Mouse (Mus musculus) hindbrain, embryonic 15.5 days (tissue): ENCODE measurements around the gene Hacd1. TPM values are rescaled to one million over a fixed set of nuclear protein-coding genes. Genes with fewer than 3 reads are reported as not detected.
"Not testable (repeated sequence)": the region's sequence is repeated elsewhere in the genome, so short reads cannot be mapped to it uniquely, and the experiment has no call there.

Experiments used
- ATAC-seq: fragments of 200-750 bp; cut with Nextera tagmentation; 2 replicates; pipeline ENCODE4 v1.8.0; 2017; ENCODE audit warnings: low read depth, moderate number of reproducible peaks, moderate TSS enrichment; ENCODE audit not compliant: low FRiP score
- H3K27ac ChIP-seq: fragments of 300-500 bp; sonication (generic); replicated peaks from 2 replicates; pipeline ENCODE4 v1.5.1; 2015; ENCODE audit warnings: mild to moderate bottlenecking, inconsistent platforms
- H3K27me3 ChIP-seq: fragments of 300-500 bp; sonication (generic); 2 replicates; pipeline ENCODE4 v1.6.1; 2015; ENCODE audit warnings: control low read depth, inconsistent platforms
- H3K36me3 ChIP-seq: fragments of 300-500 bp; sonication (generic); 2 replicates; pipeline ENCODE4 v1.6.1; 2015; ENCODE audit warnings: control low read depth, inconsistent platforms
- H3K4me1 ChIP-seq: fragments of 300-500 bp; sonication (generic); replicated peaks from 2 replicates; pipeline ENCODE4 v1.6.1; 2015; ENCODE audit warnings: control low read depth, inconsistent platforms
- H3K4me2 ChIP-seq: fragments of 300-500 bp; sonication (generic); 2 replicates; pipeline ENCODE4 v1.6.1; 2015; ENCODE audit warnings: moderate library complexity, mild to moderate bottlenecking, inconsistent platforms
- H3K4me3 ChIP-seq: fragments of 300-500 bp; sonication (generic); 2 replicates; pipeline ENCODE4 v1.5.1; 2015; ENCODE audit warnings: mild to moderate bottlenecking, inconsistent platforms
- H3K9ac ChIP-seq: fragments of 300-500 bp; sonication (generic); 2 replicates; pipeline ENCODE4 v1.6.1; 2015; ENCODE audit warnings: inconsistent platforms
- H3K9me3 ChIP-seq: fragments of 300-500 bp; sonication (generic); 2 replicates; pipeline ENCODE4 v1.6.1; 2016; ENCODE audit warnings: control low read depth, inconsistent platforms
- WGBS: fragments of 180-500 bp; shearing (Covaris S2); methylation state at CpG from one replicate; pipeline ENCODE4 v1.1.7; 2015; 5-methylcytosine and 5-hydroxymethylcytosine counted together
- polyA plus RNA-seq: library from polyadenylated mRNA; unstranded; fragments of >200 nt; fragmentation: Nextera tagmentation; extraction: Ambion mirVana; gene quantifications from 2 replicates; pipeline ENCODE4 v1.2.1, GENCODE M21; 2015

Hacd1 gene
- 79.0 and 86.4 TPM in 2 replicates for polyA plus RNA-seq

- Histone ChIP-seq H3K4me3 (peak within 1 kb of the TSS; percentile 92), H3K4me1 (peaks cover 19% of the 10 kb centered on the region), H3K9me3 (no peaks in the 10 kb centered on the region), H3K27me3 (no peaks in the 10 kb centered on the region), H3K36me3 (no peaks in the 10 kb centered on the region), H3K9ac (peak within 1 kb of the TSS; percentile 86), H3K4me2 (peak within 1 kb of the TSS; percentile 89), H3K27ac (peak within 1 kb of the TSS; percentile 98)
- WGBS, result under 1% methylated on average over 70 of the region's 101 CpGs
- ATAC-seq, result peak; percentile 95
Measured at GRCm38 (mm10) chr2:14055566-14056331, at the start of gene Hacd1. Gene Hacd1 (minus strand): TSS chr2:14056135.

GRCm38 (mm10) chr2:14103924-14104323, 48.0 kb upstream of the Hacd1 start:
- Histone ChIP-seq H3K27me3 (no peaks in the 10 kb centered on the region), H3K9ac (no peak overlapping the region), H3K4me1 (no peaks in the 10 kb centered on the region), H3K9me3 (no peaks in the 10 kb centered on the region), H3K27ac (no peak overlapping the region), H3K36me3 (peaks cover 5% of the 10 kb centered on the region; the same call in 1 of the 2 replicates), H3K4me2 (no peak overlapping the region), H3K4me3 (no peak overlapping the region)
- 88% methylated on average over 1 of the region's 1 CpGs for WGBS
- no peak for ATAC-seq

DNA sequence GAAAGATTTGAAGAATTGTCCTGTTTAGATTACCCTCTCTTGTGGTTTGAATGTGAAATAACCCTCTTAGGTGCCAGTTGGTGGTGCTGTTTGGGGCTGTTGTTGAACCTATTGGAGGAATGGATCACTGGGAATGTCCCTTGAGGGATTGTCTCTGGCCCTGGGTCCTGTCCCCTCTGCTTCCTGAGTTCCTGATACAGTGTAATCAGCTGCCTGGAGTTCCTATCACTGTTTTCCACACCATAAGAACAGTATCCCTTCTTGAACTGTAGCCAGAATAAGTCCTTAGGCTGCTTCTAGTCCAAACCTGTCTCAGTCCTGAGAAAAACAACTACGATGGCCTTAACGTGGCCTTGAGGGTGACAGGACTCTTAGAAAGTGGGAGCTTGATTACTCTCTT, 46.7 kb upstream of the Hacd1 start:
- Histone ChIP-seq H3K27ac (no peak overlapping the region), H3K4me1 (no peaks in the 10 kb centered on the region), H3K4me2 (no peak overlapping the region), H3K9ac (no peak overlapping the region), H3K27me3 (no peaks in the 10 kb centered on the region), H3K36me3 (peaks cover 5% of the 10 kb centered on the region; the same call in 1 of the 2 replicates), H3K9me3 (no peaks in the 10 kb centered on the region), H3K4me3 (no peak overlapping the region)
- 88% methylated on average over 2 of the region's 2 CpGs for WGBS
- ATAC-seq, result no peak

- no peak for ATAC-seq
- Histone ChIP-seq H3K27me3 (no peaks in the 10 kb centered on the region), H3K4me3 (no peak overlapping the region), H3K27ac (no peak overlapping the region), H3K9ac (no peak overlapping the region), H3K36me3 (peaks cover 11% of the 10 kb centered on the region; the same call in 1 of the 2 replicates), H3K4me1 (no peaks in the 10 kb centered on the region), H3K9me3 (no peaks in the 10 kb centered on the region), H3K4me2 (no peak overlapping the region)
Measured at GRCm38 (mm10) chr2:14100533-14100932, 44.6 kb upstream of the Hacd1 start.

GRCm38 (mm10) chr2:14078527-14078926, 22.6 kb upstream of the Hacd1 start:
- ATAC-seq, H3K27me3 ChIP-seq, H3K36me3 ChIP-seq, H3K9me3 ChIP-seq, H3K4me2 ChIP-seq, H3K27ac ChIP-seq, H3K9ac ChIP-seq, H3K4me3 ChIP-seq: not testable (repeated sequence)
- WGBS, result 94% methylated on average over 9 of the region's 9 CpGs
- peaks cover 18% of the 10 kb centered on the region for H3K4me1 ChIP-seq

DNA sequence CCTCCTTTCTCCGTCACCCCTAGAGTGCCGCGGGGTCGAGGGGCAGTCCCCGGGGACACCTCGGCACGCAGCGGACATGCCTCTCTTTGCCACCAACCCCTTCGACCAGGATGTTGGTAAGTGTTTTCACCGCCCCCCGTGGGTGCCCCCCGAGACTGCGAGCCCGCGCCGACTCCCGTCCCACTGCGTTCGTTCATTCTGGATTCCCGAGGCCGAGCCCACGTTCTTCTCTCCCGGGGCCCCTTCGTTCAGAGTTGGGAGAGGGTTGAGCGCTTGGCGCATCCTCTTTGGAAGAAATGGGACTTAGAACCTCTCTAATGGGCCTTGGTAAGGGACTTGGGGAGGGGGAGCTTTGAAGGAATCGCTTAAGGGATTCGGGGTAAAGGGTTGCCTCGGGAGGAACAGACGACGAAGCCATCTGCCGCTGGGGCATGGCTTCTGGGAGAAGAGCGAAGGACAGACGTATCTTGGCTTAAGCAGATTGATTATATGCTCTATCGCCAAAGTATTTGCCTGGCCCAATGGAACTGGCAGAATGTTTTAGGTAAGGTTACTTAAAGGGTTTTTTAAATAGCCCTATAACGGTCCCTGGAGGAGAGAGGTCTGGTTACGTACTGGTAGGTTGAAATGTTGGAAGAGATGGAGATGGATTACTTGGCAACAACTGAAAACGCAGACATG, 18.4 kb upstream of the Hacd1 start:
- H3K4me1 ChIP-seq, result peaks cover 22% of the 10 kb centered on the region
- no peaks in the 10 kb centered on the region for H3K27me3 ChIP-seq
- H3K4me2 ChIP-seq, result peak overlapping the region; percentile 57
- under 1% methylated on average over 38 of the region's 38 CpGs for WGBS
- no peak; the same call in 1 of the 2 replicates for ATAC-seq
- H3K9ac ChIP-seq, result peak overlapping the region; percentile 96
- no peaks in the 10 kb centered on the region for H3K9me3 ChIP-seq
- peak overlapping the region; percentile 70 for H3K4me3 ChIP-seq
- no peaks in the 10 kb centered on the region for H3K36me3 ChIP-seq
- H3K27ac ChIP-seq, result peak overlapping the region; percentile 99

GRCm38 (mm10) chr2:14073362-14074220, 17.7 kb upstream of the Hacd1 start, which contains the start of gene Stam:
Gene Stam (plus strand): TSS chr2:14074098.
- no peaks in the 10 kb centered on the region for H3K9me3 ChIP-seq
- peak; percentile 97 for ATAC-seq
- WGBS, result under 1% methylated on average over 50 of the region's 50 CpGs

DNA sequence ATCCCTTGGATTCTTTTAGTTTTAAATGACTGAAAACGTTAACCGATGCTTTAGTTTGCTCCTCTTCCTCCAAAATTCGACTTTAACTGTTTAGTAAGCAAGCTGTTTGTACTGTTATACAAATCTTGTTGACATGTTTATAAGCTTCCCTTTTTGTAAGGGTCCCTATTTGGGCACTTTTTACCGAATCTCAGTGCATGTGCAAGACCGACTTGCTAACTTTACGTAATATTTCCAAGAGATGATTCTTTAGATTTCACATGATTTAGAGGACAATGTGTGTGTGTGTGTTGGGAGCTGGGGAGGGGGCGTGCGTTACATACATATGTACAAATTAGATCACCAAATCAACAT, 17.1 kb upstream of the Hacd1 start:
- Histone ChIP-seq H3K36me3 (no peaks in the 10 kb centered on the region), H3K27ac (peak overlapping the region; percentile 99), H3K9ac (peak overlapping the region; percentile 96), H3K4me1 (peaks cover 22% of the 10 kb centered on the region), H3K4me3 (peak overlapping the region; percentile 70), H3K4me2 (peak overlapping the region; percentile 57), H3K9me3 (no peaks in the 10 kb centered on the region), H3K27me3 (no peaks in the 10 kb centered on the region)
- 23% methylated on average over 8 of the region's 8 CpGs for WGBS
- ATAC-seq, result no peak

More at GRCm38 (mm10) chr2:14073362-14074220, 17.7 kb upstream of the Hacd1 start, which contains the start of gene Stam:
- peak within 1 kb of the TSS; percentile 57 for H3K4me2 ChIP-seq
- H3K27ac ChIP-seq, result peak within 1 kb of the TSS; percentile 99
- H3K4me3 ChIP-seq, result peak within 1 kb of the TSS; percentile 70
- no peaks in the 10 kb centered on the region for H3K27me3 ChIP-seq
- peak within 1 kb of the TSS; percentile 96 for H3K9ac ChIP-seq
- H3K4me1 ChIP-seq, result peaks cover 22% of the 10 kb centered on the region
- H3K36me3 ChIP-seq, result no peaks in the 10 kb centered on the region

DNA sequence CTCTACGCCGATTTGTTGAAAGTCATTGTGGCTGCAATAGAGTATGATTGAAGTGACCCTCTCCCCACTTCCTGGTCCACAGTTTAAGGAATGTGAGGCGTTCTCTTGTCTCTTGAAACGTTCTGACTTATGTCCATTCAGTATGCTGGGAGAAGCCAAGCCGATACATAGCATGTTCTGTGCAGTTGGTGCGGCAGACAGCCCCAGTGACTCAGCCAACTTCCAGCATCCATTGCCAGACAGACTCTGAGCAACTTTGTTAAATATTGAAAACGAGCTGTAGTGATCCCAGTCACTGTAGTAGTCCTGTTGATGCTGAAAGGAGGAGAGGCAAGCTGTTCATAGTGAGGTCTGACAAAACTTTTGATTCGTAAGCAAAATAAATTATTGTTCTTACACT, 14.5 kb upstream of the Hacd1 start:
- 84% methylated on average over 8 of the region's 8 CpGs for WGBS
- no peaks in the 10 kb centered on the region for H3K27me3 ChIP-seq
- H3K9me3 ChIP-seq, result no peaks in the 10 kb centered on the region
- no peak overlapping the region for H3K27ac ChIP-seq
- no peaks in the 10 kb centered on the region for H3K36me3 ChIP-seq
- H3K9ac ChIP-seq, result no peak overlapping the region
- peaks cover 13% of the 10 kb centered on the region for H3K4me1 ChIP-seq
- H3K4me2 ChIP-seq, result no peak overlapping the region
- no peak for ATAC-seq
- H3K4me3 ChIP-seq, result no peak overlapping the region

GRCm38 (mm10) chr2:14069027-14069426, 13.1 kb upstream of the Hacd1 start:
- Histone ChIP-seq H3K9me3 (no peaks in the 10 kb centered on the region), H3K4me2 (no peak overlapping the region), H3K27me3 (no peaks in the 10 kb centered on the region), H3K9ac (no peak overlapping the region), H3K4me3 (no peak overlapping the region), H3K27ac (no peak overlapping the region), H3K4me1 (peaks cover 5% of the 10 kb centered on the region; the same call in 1 of the 2 replicates), H3K36me3 (no peaks in the 10 kb centered on the region)
- WGBS, result 96% methylated on average over 2 of the region's 2 CpGs
- no peak for ATAC-seq

GRCm38 (mm10) chr2:14065704-14066650, 10.0 kb upstream of the Hacd1 start:
- Histone ChIP-seq H3K9ac (no peak overlapping the region), H3K9me3 (no peaks in the 10 kb centered on the region), H3K4me2 (no peak overlapping the region), H3K27me3 (no peaks in the 10 kb centered on the region), H3K4me3 (no peak overlapping the region), H3K27ac (no peak overlapping the region), H3K36me3 (no peaks in the 10 kb centered on the region), H3K4me1 (no peaks in the 10 kb centered on the region)
- WGBS, result 77% methylated on average over 2 of the region's 2 CpGs
- ATAC-seq, result no peak
